Mouse (Mus musculus) heart, adult 2 months (tissue): ENCODE measurements around the gene Homer2.

ENCODE experiments used
- CTCF ChIP-seq: fragments of 200-600 bp; IDR thresholded peaks from 2 replicates; pipeline ENCODE4 v1.8.1; 2022; ENCODE audit warnings: antibody characterized with exemption, mild to moderate bottlenecking, moderate library complexity
- EP300 ChIP-seq: fragments of 200-500 bp; IDR thresholded peaks from 2 replicates; pipeline ENCODE4 v1.6.1; 2011; ENCODE audit warnings: low read depth, low read length, control low read depth; ENCODE audit not compliant: insufficient read depth
- POLR2A ChIP-seq: fragments of 200-500 bp; IDR thresholded peaks from 2 replicates; pipeline ENCODE4 v1.6.1; 2011; ENCODE audit warnings: mild to moderate bottlenecking, low read depth, low read length, control low read depth; ENCODE audit not compliant: insufficient read depth

GRCm38 (mm10) chr7:81564766-81565165 lies 142.6 kb downstream of the Homer2 start:
- TF ChIP-seq CTCF (no peak), POLR2A (no peak), EP300 (no peak)
